Mouse (Mus musculus): ENCODE results near the gene Lifr. TPM values are rescaled to one million over a fixed set of nuclear protein-coding genes. Genes with fewer than 3 reads are reported as not detected.

The Lifr gene
- total RNA-seq, 2 experiments from 2014 or later: 47.3 to 51.1 TPM

DNA sequence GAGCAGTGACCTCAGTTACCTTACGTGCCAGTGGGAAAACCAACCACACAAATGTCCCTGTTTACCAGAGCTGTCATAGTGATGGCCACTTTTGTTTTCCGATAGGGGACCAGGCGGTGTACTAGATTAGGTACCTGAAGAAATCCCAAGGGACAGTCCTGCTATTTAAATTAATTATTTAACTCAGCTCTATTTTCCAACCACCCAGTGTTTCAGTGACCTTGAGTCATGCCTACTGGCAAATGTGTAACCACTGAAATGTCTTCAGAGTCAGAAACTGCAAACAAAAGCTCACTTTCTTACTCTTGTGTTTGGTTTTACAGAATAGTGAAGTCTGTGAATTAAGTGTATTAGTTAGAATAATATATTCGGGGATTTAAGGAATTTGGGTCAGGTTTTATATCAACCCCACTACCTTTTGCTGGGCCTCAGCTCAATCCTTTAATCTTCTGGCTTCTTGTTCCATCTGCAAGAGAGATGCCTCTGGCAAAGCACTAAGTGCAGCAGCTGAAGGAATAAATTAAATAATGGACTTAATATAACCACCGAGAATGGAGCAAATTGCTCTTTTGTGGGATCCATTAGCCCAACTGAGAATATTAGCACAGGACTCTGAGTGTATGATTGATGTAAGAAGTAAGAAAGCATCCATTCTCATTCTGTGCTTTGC lies 33.5 kb downstream of the Lifr start:
- DNase-seq (ENCODE audit: extremely low spot score in 1 of 2, low spot score in 1 of 2): no peak

DNA sequence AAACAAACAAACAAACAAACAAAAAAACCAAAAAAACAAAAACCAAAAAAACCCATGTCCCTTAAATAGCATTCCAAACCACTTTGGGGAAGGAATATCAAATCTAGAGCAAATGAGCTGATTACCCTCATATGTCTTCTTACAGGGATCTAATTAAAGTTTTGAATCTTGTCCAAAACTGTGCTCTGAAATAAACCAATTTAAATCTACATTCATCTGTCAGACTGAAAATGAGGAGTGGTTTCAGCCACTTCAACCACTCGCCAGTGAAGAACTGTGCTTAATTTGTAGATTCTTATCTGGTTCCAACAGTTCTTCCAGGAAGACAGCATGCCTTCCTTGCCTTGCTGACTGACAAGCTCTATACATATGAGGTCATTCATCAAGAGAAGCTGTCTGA lies 35.8 kb downstream of the Lifr start:
- DNase-seq (ENCODE audit: extremely low spot score in 1 of 2, low spot score in 1 of 2): no peak

DNA sequence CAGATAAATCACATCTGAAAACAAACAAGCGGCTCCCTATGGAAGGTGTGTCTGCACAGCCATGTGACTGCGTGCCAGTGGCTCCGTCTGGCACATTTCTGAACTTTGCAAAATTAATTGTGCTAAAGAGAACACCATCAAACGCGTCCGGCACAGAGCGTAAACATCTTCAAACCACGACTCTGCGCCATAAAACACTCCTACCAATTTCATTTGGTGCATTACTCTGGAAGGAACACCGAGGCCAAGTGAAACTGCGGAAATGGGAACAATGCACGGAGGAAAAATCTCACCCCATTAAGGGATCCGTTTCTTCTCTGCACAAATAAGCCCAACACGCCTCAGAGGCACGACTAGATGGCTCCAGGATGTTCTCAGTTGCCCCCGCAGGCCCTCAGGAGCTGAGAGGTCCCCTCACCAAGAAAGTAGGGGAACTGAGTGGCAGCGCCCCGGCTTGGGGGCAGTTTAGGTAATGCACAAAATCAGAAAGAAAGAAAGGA lies 38.3 kb downstream of the Lifr start:
- DNase-seq (ENCODE audit: extremely low spot score in 1 of 2, low spot score in 1 of 2): peak in 1 of 2 experiments; percentile 33

GRCm38 (mm10) chr15:7129127-7129943 lies 38.9 kb downstream of the Lifr start:
- DNase-seq (ENCODE audit: extremely low spot score in 1 of 2, low spot score in 1 of 2): peak; percentile 74 to 86

- DNase-seq (ENCODE audit: extremely low spot score in 1 of 2, low spot score in 1 of 2): no peak
These were observed 39.5 kb downstream of the Lifr start for GRCm38 (mm10) chr15:7129944-7130287.

DNA sequence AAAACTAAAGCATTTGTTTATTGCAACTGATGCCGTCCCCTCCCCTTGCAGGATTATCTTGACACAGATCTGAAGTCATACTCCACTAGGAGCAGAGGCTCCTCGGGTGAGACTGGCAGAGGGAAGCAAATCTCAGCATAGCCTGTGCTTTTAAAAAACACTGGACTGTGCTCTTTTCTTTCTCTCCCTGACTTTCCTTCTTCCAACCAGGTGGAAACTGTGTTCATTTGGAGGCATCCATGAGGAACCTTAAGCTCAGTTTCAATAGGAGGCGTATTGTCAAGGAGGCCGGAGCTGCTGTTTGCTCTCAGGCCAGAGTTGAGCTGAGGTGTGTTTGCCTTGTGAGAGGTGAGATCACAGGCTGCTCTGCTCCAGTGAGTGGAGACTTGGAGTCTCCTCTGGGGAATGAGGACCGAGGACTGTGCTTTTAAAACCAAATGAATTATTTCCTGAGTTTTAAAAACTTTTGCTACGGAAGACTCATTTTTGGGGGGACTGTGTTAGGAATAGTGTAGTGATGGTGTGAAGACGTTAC lies 40.3 kb downstream of the Lifr start:
- DNase-seq (ENCODE audit: extremely low spot score in 1 of 2, low spot score in 1 of 2): no peak

- no peak for DNase-seq (ENCODE audit: extremely low spot score in 1 of 2, low spot score in 1 of 2)
These were observed 42.3 kb downstream of the Lifr start for GRCm38 (mm10) chr15:7132741-7133140.

DNA sequence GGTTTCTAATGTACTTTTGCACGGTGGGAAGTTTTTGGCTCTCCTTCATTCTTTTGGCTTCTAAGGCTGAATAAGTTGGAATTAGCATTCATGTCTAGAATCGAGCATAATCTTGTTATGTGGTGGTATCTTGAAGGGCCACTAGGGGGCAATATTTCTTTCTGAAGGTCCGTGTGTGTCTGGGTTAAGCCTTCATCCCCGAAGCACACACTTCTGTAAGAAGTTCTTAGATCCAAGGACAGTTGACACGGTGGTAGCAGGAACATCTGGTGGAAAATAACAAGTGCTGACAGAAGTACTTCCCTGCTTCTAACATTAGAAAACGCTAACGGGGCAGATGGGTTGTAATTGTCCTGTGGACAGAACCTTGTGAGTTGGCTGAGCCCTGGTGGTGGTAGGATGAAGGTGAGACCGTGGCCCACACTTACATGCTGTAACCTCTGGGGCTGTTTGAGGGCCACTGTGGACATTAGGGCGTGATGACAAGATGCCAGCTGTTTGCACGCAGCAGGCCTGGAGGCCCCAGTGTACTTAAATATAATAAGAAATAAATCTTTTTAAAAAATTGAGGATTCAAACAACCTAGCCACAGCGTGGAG lies 44.1 kb downstream of the Lifr start:
- no peak for DNase-seq (ENCODE audit: extremely low spot score in 1 of 2, low spot score in 1 of 2)

GRCm38 (mm10) chr15:7135982-7136562 lies 45.7 kb downstream of the Lifr start:
- no peak for DNase-seq (ENCODE audit: extremely low spot score in 1 of 2, low spot score in 1 of 2)

DNA sequence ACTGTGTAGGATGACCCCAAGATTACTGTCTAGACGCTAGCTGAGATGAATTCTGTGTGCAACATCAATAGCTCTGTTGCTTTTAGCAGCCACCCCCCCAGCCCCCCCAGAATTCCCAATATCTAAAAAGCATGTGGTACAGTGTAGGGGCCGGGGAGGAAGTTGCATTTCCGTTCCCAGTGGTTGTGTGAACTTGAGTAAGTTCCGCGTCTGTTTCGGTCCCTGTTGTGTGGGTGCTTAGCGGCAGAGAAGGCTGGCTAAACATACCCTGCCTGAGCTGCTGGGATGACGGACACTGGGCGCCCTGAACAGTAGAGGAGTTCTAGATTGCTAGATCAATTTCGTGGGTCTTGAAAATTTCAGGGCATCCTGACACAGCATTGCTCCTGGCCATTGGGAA lies 46.5 kb downstream of the Lifr start:
- DNase-seq (ENCODE audit: extremely low spot score in 1 of 2, low spot score in 1 of 2): no peak

- no peak for DNase-seq (ENCODE audit: extremely low spot score in 1 of 2, low spot score in 1 of 2)
These were observed 47.2 kb downstream of the Lifr start for GRCm38 (mm10) chr15:7137607-7138006.

DNA sequence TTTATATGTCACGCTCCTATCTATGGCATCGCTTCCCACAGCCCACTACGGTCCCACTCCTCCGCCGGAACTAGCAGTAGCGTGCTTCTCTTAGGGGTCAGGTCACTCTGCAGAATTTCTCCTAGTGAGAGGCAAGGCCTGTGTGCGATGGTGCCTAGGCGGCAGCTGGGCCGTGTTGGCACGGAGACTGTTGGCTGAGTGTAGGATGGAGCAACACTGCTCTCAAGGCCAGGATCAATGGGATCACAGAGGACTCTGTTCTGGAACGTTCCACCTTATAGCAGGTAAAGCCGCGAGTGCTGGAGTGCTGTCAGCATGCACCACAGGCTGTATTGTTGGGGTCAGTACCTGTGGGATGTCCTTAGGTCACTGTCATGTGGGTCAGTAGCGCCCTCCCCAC lies 48.1 kb downstream of the Lifr start:
- DNase-seq (ENCODE audit: extremely low spot score in 1 of 2, low spot score in 1 of 2): no peak

GRCm38 (mm10) chr15:7140322-7140721 lies 49.9 kb downstream of the Lifr start:
- DNase-seq (ENCODE audit: extremely low spot score in 1 of 2, low spot score in 1 of 2): no peak

DNA sequence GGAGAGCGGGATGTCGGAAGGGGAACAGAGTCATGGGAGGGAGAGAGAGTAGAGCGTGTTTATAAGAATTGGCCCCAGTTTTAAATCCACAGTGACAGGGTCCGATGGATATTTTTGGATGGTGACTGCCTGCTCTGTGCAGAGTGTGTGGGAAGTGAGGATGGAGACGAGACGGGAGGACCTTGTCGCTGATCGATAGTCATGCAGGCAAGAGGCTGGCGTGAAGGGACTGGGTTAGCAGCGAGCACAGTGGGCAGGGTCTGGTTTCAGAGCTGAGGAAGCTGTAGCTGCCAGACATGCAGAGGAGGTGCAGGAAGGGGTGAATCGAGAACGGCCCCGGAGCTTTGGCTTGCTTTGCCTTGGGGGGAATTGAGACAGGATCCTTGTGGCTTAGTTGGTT lies 50.8 kb downstream of the Lifr start:
- DNase-seq (ENCODE audit: extremely low spot score in 1 of 2, low spot score in 1 of 2): no peak

DNA sequence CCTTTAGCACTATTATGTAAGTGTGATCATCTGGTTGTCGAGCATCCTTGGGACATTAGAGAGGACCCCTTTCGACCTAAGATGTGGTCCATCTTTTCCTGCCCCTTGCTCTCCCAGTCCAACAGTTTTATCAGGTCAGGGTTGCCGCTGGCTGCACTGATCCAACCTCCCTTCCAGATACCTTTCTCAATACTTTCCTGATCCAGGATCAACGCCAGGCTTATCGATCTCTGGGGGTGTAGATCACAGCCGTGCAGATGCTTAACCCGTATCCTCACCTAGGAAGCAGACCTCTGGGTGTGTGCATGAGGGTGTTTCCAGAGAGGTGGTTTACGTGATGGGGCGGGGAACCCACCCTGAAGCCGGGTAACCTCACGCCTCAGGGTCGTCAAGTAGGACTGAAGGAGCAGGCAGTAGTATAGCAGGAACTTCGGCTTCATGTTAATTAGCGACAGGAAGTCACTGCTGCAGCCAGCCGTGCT lies 53.3 kb downstream of the Lifr start:
- DNase-seq (ENCODE audit: extremely low spot score in 1 of 2, low spot score in 1 of 2): no peak

DNA sequence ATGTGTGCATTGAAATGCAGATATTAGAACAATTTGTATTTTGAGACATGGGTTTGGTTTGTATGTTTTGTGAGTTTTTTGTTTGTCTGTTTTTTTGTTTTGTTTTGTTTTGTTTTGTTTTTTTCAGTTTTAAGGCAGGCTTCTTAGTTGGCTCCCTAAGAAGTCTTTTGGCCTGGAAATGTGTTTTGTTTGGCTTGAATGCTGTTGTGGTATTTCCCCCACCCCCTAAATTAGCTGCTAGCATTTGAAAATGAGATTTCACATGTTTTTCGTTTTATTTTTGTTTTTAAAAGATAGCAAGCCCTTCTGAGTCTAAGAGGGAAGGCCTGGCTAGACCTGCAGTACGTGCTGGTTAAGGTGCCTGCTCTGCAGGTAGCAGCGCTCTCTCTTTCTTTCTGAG lies 54.1 kb downstream of the Lifr start:
- no peak for DNase-seq (ENCODE audit: extremely low spot score in 1 of 2, low spot score in 1 of 2)

DNA sequence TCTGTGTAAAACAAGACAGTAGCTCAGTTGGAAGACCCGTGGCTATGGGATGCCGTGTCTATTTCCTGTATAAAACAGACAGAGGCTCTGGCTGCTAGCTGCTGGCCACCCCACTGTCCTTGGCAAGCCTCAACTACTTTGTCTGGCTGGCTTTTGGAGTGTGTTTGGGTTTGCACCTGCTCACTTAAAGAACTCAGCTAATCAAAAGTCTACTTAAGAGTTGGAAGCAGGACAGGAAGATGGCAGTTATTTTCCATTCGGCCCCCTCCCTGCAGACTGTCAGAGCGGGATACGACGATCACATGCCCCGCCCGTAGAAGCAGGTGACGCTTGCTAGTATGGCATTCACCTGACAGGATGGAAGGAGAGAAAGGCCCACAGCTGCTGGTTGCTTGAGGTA lies 54.5 kb downstream of the Lifr start:
- DNase-seq (ENCODE audit: extremely low spot score in 1 of 2, low spot score in 1 of 2): no peak

DNA sequence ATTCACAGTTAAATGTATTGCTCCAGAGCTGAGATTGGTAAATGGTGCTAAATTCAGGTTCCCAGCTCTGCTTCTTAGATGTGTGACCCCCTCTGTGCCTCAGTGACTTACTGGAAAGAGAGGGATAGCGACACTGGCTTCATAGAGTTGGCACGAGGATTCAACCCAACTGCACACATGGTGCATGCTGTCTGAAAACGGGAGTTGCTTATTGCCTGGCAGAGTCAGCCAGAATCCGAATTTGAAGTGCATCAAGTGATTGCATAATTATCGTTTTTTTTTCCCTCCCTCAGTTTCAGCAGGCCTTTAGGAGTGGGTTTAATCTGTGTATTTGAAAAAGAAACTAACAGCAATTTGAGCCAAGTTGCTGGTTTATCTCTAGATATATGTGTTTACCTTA lies 55.1 kb downstream of the Lifr start:
- no peak for DNase-seq (ENCODE audit: extremely low spot score in 1 of 2, low spot score in 1 of 2)

- DNase-seq (ENCODE audit: extremely low spot score in 1 of 2, low spot score in 1 of 2): peak in 1 of 2 experiments; percentile 50
These were observed 56.1 kb downstream of the Lifr start for GRCm38 (mm10) chr15:7146529-7146928.

DNA sequence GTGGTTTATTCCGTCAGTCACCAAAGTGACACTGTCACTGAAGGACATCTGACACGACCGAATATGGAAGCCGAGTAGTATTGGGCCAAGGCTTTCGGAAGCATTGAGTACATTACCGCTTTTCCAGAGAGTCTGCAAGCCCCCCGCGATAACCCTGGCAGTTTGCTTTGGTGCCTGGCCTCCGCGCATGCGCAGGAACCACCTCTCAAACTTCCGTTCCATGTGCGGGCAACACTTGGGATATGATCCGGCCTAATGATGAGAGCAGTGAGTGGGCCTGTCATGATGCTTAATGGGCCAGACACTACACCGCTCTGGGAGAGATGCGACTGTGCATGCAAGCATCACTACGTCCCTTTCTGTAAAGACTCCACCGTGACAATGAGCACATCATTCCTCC lies 59.4 kb downstream of the Lifr start:
- no peak for DNase-seq (ENCODE audit: extremely low spot score in 1 of 2, low spot score in 1 of 2)

DNA sequence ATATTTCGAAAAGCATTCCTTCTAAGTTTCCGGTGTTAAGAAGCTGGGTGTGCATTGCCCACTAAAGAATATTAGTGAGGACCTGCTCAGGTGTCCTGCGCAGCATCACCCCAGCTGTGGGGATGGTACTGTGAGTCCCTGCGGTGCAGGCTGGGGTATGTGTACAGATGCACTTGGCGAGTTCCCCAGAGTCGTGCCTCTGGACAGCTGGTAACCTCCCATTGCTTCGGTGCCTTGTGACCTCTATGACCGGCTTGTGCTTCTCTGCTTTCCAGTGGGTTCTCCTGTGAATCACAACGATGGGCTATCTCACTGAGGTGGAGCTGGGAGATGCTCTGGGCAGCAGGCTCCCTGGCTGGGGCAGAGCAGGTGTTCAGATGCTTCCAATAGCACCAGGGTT lies 60.2 kb downstream of the Lifr start:
- no peak for DNase-seq (ENCODE audit: extremely low spot score in 1 of 2, low spot score in 1 of 2)
